Mouse (Mus musculus): ENCODE results near the gene Rfc2. TPM values are rescaled to one million over a fixed set of nuclear protein-coding genes. Genes with fewer than 3 reads are reported as not detected.

Rfc2 gene
- polyA plus RNA-seq, 1 experiment = 124 TPM

DNA sequence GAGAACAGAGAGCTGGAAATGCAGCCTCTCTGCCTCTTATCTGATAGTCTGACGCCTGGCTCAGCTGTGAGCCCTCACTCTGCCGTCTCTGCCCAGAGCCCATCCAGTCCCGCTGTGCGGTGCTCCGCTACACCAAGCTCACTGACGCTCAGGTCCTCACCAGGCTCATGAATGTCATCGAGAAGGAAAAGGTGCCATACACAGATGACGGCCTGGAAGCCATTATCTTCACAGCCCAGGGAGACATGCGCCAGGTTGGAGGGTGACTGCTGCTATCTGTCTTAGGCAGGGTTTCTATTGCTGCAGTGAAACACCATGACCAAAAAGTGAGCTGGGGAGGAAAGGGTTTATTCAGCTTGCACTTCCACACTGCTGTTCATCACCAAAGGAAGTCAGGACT, 11.9 kb downstream of the Rfc2 start:
- Histone ChIP-seq H3K4me3 (ENCODE audit: insufficient read depth, low read length) (no peak overlapping the region), H3K27ac (ENCODE audit: insufficient read depth, low read length) (no peak overlapping the region), H3K4me1 (ENCODE audit: control insufficient read depth, insufficient read depth, low read length) (no peaks in the 10 kb centered on the region)
- TF ChIP-seq POLR2A (IDR thresholded peaks at IDR 0.05; ENCODE audit: extremely low read depth, insufficient read depth, low read length) = no peak
- no peak for TF ChIP-seq CTCF (IDR thresholded peaks at IDR 0.05; ENCODE audit: extremely low read depth, insufficient read depth, low read length)

- no peak for TF ChIP-seq POLR2A (IDR thresholded peaks at IDR 0.05; ENCODE audit: extremely low read depth, insufficient read depth, low read length)
- no peak for TF ChIP-seq CTCF (IDR thresholded peaks at IDR 0.05; ENCODE audit: extremely low read depth, insufficient read depth, low read length)
- 0 out of 2 replicates have a peak overlapping the region, but pooled peaks have one; percentile 11 for H3K27ac ChIP-seq (ENCODE audit: insufficient read depth, low read length)
Measured at GRCm38 (mm10) chr5:134597711-134598110, 16.5 kb downstream of the Rfc2 start.

DNA sequence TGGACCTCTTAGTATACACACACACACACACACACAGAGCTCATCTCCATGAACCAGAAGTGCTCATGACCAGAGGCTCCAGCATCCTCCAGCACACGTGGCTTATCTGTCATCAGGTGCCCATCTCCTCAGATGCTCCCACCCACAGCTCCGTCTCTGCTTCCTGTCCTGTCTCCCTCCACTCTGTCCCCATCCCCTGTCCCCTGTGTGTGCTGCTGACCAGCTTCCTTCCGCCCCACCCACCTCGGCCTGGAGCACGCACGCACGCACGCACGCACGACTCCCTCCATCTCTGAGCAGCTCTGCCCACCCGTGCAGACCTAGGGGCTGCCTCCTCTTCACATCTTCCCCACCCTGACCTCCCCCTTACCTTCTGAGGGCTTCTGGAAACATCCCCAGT, 23.2 kb downstream of the Rfc2 start:
- Histone ChIP-seq H3K4me3 (ENCODE audit: insufficient read depth, low read length) (no peak overlapping the region), H3K4me1 (ENCODE audit: control insufficient read depth, insufficient read depth, low read length) (no peaks in the 10 kb centered on the region), H3K27ac (ENCODE audit: insufficient read depth, low read length) (no peak overlapping the region)
- TF ChIP-seq CTCF (IDR thresholded peaks at IDR 0.05; ENCODE audit: extremely low read depth, insufficient read depth, low read length) (no peak), POLR2A (IDR thresholded peaks at IDR 0.05; ENCODE audit: extremely low read depth, insufficient read depth, low read length) (no peak)

More at GRCm38 (mm10) chr5:134597711-134598110, 16.5 kb downstream of the Rfc2 start:
- Histone ChIP-seq H3K4me1 (ENCODE audit: control insufficient read depth, insufficient read depth, low read length) (no peaks in the 10 kb centered on the region), H3K4me3 (ENCODE audit: insufficient read depth, low read length) (no peak overlapping the region)

DNA sequence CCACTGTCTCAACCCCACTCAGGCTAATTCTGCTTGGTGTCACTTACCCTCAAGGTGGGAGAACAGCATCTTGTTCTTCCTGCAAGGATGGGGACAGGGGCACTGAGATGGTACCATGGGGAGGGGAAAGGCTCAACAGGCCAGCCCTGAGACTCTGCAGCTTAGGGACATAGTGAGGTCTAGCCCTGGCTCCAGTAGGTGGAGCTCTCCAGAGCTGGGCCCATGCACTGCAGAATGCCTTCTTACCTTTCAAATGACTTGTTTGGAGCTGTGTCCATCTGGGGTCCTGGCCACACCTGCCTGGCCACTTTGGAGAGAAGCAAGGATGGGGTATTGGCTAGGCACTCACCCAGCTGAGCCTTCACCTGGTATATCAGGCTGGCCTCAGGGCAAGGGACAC, 25.1 kb downstream of the Rfc2 start:
- no peak overlapping the region for H3K27ac ChIP-seq (ENCODE audit: insufficient read depth, low read length)
- no peak overlapping the region for H3K4me3 ChIP-seq (ENCODE audit: insufficient read depth, low read length)
- no peaks in the 10 kb centered on the region for H3K4me1 ChIP-seq (ENCODE audit: control insufficient read depth, insufficient read depth, low read length)
- TF ChIP-seq CTCF (IDR thresholded peaks at IDR 0.05; ENCODE audit: extremely low read depth, insufficient read depth, low read length) (0 out of 2 replicates have a peak, but pooled peaks have one; percentile 5), POLR2A (IDR thresholded peaks at IDR 0.05; ENCODE audit: extremely low read depth, insufficient read depth, low read length) (no peak)

- Histone ChIP-seq H3K4me1 (ENCODE audit: control insufficient read depth, insufficient read depth, low read length) (0 out of 2 replicates have a peak, but pooled peaks cover 2% of the 10 kb centered on the region), H3K27ac (ENCODE audit: insufficient read depth, low read length) (no peak overlapping the region), H3K4me3 (ENCODE audit: insufficient read depth, low read length) (no peak overlapping the region)
- TF ChIP-seq POLR2A (IDR thresholded peaks at IDR 0.05; ENCODE audit: extremely low read depth, insufficient read depth, low read length) (no peak), CTCF (IDR thresholded peaks at IDR 0.05; ENCODE audit: extremely low read depth, insufficient read depth, low read length) (no peak)
Measured at GRCm38 (mm10) chr5:134607121-134607520, 26.0 kb downstream of the Rfc2 start.

DNA sequence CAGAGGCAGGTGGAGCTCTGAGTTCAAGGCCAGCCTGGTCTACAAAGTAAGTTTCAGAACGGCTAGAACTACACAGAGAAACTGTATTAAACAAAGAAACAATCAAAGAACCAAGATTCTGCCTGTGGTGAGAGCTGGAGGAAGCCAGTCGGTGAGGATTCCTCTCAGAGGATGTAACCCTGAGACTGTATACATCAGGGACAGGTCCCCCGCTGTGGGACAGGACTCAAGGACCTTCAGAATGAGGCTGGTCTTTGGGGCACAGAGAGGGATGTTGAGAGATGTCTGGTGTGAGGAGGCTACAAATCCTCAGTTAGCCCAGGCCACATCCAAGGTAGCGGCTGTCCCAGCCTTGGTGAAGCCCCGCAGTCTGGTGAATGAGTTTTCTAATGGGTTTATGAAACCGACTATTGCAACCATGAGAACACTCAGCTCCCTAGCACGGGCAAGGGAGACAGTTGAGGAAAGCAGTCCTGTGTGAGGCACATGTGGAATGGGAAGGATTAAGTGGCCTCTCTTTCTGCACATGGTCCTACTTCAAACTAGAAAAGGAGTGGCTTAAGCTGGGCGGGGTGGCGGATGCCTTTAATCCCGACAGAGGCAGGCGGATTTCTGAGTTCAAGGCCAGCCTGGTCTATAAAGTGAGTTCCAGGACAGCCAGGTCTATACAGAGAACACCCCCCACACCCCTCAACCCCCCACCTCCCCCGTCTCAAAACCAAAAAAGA, 28.9 kb downstream of the Rfc2 start:
- TF ChIP-seq POLR2A (IDR thresholded peaks at IDR 0.05; ENCODE audit: extremely low read depth, insufficient read depth, low read length) (no peak), CTCF (IDR thresholded peaks at IDR 0.05; ENCODE audit: extremely low read depth, insufficient read depth, low read length) (no peak)
- Histone ChIP-seq H3K27ac (ENCODE audit: insufficient read depth, low read length) (no peak overlapping the region), H3K4me3 (ENCODE audit: insufficient read depth, low read length) (no peak overlapping the region), H3K4me1 (ENCODE audit: control insufficient read depth, insufficient read depth, low read length) (peaks cover 3% of the 10 kb centered on the region; the same call in 1 of the 2 replicates)

DNA sequence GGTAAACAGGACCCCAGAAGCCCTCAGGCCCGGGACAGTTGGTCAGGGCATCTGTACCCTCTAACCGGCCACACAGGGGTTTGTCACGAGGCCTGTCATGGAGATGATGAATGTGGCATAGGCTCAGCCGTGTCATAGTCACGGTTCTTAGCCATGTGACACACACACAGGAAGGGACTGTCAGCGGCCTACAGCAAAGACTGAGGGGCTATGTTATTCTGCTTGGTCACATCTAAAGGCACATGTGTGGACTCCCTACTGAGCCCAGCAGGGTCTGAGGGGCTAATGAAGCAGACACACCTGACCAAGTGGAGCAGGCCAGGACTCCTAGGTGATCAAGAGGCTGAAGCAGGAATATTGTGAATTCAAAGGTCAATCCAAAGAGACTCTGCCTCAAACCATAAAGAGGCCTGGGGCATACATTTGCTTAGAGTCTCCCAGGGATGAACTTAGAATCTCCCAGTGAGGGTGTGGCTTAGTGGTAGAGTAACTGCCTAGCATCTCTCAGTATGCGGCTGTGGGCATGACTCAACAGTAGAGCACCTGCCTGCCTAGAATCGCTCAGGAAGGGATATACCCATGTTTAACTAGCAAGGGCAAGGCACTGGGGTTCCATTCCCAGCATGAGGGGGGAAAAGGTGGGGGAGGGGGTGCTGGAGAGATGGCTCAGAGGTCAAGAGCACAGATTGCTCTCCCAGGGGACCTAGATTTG, 30.8 kb downstream of the Rfc2 start:
- TF ChIP-seq POLR2A (IDR thresholded peaks at IDR 0.05; ENCODE audit: extremely low read depth, insufficient read depth, low read length) (no peak), CTCF (IDR thresholded peaks at IDR 0.05; ENCODE audit: extremely low read depth, insufficient read depth, low read length) (no peak)
- Histone ChIP-seq H3K27ac (ENCODE audit: insufficient read depth, low read length) (no peak overlapping the region), H3K4me1 (ENCODE audit: control insufficient read depth, insufficient read depth, low read length) (peaks cover 6% of the 10 kb centered on the region), H3K4me3 (ENCODE audit: insufficient read depth, low read length) (no peak overlapping the region)

DNA sequence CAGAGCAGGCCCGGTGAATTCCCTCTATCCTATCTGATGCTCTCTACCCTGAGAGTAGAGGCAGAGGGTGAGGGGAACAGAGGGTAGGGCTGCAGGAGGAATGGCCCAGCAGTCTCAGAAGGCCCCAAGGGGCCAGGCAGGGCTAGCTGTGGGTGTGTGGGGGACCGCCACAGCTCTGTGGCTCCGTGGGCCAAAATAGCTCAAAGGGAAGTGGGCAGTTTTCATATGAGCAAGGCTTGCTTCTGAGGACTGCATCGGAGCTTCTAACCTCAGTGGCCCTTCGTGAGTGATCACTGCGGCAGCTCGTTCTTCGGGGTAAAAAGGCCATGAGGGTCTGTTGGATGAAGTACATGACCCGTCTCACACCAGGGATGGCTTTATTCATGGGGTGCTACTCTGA, 32.6 kb downstream of the Rfc2 start:
- H3K27ac ChIP-seq (ENCODE audit: insufficient read depth, low read length) = no peak overlapping the region
- H3K4me3 ChIP-seq (ENCODE audit: insufficient read depth, low read length) = no peak overlapping the region
- TF ChIP-seq CTCF (IDR thresholded peaks at IDR 0.05; ENCODE audit: extremely low read depth, insufficient read depth, low read length) (no peak), POLR2A (IDR thresholded peaks at IDR 0.05; ENCODE audit: extremely low read depth, insufficient read depth, low read length) (no peak)
- H3K4me1 ChIP-seq (ENCODE audit: control insufficient read depth, insufficient read depth, low read length) = peaks cover 6% of the 10 kb centered on the region

DNA sequence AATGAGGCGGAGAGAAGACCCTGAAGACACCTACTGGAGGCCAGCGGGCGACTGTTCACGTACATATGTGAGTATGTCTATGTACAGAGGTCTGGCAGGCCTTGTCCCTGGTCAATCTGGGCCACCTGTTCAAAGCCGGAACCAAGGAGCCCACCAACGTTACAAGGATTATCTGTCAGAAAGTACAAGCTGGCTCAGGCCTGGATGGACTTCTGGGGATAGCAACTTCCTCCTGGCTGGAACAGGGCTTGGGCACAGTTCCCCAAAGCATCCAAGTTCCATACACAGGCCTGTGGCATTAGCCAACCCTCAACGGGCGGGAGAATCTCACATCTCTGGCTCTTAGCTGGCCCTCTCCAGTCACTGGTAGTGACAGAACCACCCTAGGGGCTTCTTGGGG, 33.1 kb downstream of the Rfc2 start:
- Histone ChIP-seq H3K4me3 (ENCODE audit: insufficient read depth, low read length) (no peak overlapping the region), H3K4me1 (ENCODE audit: control insufficient read depth, insufficient read depth, low read length) (peaks cover 6% of the 10 kb centered on the region), H3K27ac (ENCODE audit: insufficient read depth, low read length) (no peak overlapping the region)
- TF ChIP-seq POLR2A (IDR thresholded peaks at IDR 0.05; ENCODE audit: extremely low read depth, insufficient read depth, low read length) (no peak), CTCF (IDR thresholded peaks at IDR 0.05; ENCODE audit: extremely low read depth, insufficient read depth, low read length) (no peak)

GRCm38 (mm10) chr5:134614802-134615201, 33.6 kb downstream of the Rfc2 start, which contains the start of gene Lat2:
Lat2 (minus strand) TSS chr5:134615025.
- TF ChIP-seq CTCF (IDR thresholded peaks at IDR 0.05; ENCODE audit: extremely low read depth, insufficient read depth, low read length) = no peak
- TF ChIP-seq POLR2A (IDR thresholded peaks at IDR 0.05; ENCODE audit: extremely low read depth, insufficient read depth, low read length) = no peak

More at GRCm38 (mm10) chr5:134614802-134615201, 33.6 kb downstream of the Rfc2 start, which contains the start of gene Lat2:
- Histone ChIP-seq H3K4me3 (ENCODE audit: insufficient read depth, low read length) (no peak within 1 kb of the TSS), H3K27ac (ENCODE audit: insufficient read depth, low read length) (peak within 1 kb of the TSS; percentile 39), H3K4me1 (ENCODE audit: control insufficient read depth, insufficient read depth, low read length) (peaks cover 6% of the 10 kb centered on the region)

Measured in cortical plate, adult 2 months (tissue).